Mouse (Mus musculus) cerebellum, adult 8-10 months (tissue): ENCODE measurements around the gene Hist3h2a.
"Not testable (repeated sequence)": the region's sequence is repeated elsewhere in the genome, so short reads cannot be mapped to it uniquely, and the experiment has no call there.

Experiments used
- DNase-seq: peaks from one replicate; pipeline ENCODE4 v3.0.0; 2022

Hist3h2a gene

GRCm38 (mm10) chr11:58948542-58949479, 5.7 kb upstream of the Hist3h2a start, which contains the start of gene Hist3h2ba:
Gene Hist3h2ba (plus strand): TSS chr11:58948920.
- DNase-seq: peak; percentile 88

GRCm38 (mm10) chr11:58949480-58950431, 4.7 kb upstream of the Hist3h2a start:
- DNase-seq: peak; percentile 66

- DNase-seq: no peak
These were observed 3.3 kb upstream of the Hist3h2a start for GRCm38 (mm10) chr11:58951210-58951609.

DNA sequence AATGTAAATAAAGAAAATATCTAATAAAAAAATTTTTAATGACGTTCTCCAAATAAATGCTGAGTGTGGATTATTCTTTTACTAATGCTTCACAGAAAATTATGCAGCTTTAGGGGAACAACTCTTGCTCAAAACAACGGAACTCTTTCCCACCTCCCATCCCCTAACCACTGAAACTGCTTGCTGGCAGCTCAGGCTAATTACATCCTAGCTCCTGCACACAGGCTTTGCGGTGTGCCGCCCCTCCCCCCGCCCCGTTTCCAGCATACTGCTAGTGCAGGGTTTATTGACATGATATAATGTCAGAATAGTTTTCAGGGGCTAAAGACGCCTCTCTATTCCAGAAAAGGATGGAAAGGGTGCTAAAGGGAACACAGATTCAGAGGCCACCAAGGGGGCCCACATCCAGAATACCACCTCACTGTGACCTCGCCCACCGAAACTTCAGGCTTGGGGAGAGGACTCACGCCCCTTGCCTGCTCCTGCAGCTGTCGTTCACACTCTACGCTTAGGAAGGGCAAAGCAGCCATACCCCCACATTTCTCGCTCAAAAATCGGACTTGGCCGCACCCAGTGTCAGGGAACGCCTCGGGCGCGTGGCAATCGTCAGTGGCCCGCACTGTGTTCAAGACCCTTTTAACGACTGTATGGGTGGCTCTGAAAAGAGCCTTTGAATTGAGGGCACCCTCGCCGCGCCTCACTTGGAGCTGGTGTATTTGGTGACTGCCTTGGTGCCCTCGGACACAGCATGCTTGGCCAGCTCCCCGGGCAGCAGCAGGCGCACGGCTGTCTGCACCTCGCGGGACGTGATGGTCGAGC, 925 bp upstream of the Hist3h2a start:
- DNase-seq: no peak

DNA sequence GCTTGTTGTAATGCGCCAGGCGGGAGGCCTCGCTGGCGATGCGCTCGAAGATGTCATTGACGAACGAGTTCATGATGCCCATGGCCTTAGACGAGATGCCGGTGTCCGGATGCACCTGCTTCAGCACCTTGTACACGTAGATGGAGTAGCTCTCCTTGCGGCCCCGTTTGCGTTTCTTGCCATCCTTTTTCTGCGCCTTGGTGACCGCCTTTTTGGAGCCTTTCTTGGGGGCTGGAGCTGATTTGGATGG, 390 bp upstream of the Hist3h2a start:
- DNase-seq: not testable (repeated sequence)

DNA sequence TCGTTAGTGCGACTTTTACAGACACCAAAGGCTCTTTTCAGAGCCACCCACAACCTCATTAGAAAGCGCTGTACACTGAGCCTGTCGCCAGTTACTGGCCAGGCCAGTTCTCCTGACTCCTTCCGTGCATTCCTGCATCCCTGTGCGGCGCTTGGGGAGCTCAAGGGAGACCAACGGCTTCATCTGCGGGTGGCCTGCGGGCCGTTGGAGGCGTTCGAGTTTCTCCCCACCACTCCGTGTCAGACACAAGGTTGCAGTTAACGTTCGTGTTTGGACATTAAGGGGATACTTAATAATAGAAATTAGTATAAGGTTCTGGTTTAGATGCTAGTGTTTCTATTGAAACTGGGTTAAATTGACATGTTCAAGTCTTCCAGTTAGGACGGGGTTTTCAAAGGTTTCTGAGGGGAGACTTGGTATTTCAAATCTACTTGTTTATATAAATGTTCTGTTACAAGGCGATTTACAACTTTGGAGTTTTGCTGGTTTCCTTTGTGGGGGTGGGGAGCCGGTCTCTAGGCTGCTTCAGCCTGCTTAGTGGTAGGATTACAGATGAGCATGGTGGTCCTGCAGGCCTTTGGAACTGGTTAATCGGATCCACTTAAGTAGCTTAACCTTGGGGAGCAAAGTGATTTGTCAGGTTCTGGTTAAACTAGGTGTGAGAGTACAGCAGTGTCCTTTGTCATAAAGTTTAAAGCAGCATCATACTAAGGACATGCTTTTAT, 820 bp downstream of the Hist3h2a start:
- DNase-seq: no peak

DNA sequence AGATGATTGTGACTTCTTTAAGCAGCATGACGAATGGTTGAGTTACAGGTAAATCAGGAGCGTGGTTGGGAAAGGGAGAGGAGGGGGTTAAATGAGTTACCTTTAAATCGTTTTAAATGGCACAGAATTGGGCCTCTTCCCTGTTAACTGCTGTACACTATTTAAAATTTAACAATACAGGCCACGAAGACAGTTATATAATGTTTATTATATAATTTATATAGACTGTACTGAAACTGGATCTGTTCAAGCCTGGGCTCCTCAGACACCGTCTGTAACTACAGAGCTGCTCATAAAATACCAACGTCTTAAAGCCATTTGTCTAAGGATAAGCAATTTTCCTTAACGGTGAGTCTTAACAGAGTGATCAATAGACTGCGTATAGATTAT, 1.4 kb downstream of the Hist3h2a start:
- no peak for DNase-seq

DNA sequence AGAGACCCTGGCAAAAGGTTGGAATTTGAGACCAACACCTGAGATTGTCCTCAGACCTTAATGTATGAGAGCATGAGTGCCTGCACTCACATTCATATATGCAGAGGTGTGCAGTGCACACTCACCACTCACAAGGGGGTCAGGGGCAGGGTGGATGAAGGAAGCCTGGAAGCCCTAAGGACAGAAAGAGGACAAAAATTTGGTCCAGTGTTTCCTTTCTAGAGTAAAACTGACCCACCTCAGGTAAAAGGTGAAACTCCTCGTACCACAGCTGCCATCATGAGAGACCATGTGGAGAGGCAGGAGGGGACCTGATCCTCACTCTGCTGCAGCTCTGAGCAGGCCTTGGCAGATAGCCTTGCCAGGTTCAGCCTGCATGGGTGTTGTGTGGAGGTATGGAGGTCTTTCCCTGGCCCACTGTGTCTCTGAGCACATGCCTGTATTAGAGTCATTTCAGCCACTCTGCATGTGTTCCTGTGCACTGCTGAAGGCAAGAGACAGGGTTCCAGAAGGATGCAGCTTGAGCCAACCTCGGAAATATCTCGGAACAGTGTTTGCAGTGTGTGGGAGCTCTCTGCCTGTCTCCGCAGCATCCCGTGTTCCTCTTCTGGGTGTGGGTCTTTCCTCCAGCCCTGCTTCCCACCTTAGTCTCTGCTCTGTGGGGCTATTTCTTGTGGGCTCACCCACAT, 2.9 kb downstream of the Hist3h2a start:
- DNase-seq: no peak

- DNase-seq: no peak
These were observed 4.1 kb downstream of the Hist3h2a start for GRCm38 (mm10) chr11:58958536-58958935.

DNA sequence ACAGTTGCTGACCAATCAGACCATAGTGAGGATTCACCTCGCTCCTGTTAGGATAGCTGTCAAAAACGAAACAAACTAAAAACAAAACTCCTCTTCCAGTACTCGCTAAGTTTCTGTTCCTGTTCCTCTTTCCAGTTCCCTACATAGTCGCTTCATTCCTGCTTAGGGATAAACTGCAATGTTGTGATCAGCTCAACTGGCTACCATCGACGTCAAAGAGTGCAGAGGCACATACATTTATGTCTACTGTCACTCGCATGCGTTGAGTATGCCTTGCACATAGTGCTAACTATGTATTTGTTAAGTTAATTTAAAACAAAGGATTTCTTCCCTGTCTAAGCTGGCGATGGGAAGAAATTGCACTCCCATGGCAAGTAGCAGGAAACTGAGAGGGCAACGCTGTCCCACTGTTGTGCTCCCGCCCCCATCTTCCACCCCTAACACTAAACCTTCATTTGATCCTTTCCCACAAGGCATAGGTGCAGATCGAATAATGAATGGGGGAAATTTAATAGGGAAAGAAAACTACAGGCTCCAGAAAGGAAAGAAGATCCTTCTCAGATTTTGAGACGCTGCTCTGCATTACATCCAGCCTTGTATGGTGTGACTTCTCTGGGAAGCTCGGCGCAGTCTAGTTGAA, 4.8 kb downstream of the Hist3h2a start:
- DNase-seq: no peak

GRCm38 (mm10) chr11:58959921-58960465, 5.5 kb downstream of the Hist3h2a start:
- DNase-seq: peak; percentile 88

DNA sequence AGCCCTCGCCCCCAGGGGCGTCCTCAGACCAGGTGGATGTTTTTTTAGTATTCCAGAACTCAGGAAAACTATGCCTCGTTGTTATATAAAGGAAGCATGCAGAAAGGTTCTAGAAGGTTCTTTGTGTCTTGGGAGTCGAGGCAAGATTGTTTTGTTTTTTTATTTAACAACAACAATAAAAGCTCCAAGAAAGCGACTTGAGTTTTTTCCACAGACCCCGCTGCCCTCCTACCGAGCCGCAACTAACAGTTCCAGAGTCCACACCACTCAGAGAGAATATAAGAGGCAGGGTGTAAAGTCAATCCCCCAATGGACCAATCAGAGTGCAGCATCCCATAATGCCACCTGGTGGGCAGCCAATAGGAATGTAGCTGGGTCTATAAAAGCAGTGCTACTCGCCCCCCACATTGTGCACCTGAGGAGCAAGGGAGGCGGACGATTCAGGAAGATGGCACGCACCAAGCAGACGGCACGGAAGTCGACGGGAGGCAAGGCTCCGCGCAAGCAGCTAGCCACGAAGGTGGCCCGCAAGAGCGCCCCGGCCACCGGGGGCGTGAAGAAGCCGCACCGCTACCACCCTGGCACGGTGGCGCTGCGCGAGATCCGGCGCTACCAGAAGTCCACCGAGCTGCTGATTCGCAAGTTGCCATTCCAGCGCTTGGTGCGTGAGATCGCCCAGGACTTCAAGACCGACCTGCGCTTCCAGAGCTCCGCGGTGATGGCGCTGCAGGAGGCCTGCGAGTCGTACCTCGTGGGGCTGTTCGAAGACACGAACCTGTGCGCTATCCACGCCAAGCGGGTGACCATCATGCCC, 7.1 kb downstream of the Hist3h2a start:
- DNase-seq: peak; percentile 20

DNA sequence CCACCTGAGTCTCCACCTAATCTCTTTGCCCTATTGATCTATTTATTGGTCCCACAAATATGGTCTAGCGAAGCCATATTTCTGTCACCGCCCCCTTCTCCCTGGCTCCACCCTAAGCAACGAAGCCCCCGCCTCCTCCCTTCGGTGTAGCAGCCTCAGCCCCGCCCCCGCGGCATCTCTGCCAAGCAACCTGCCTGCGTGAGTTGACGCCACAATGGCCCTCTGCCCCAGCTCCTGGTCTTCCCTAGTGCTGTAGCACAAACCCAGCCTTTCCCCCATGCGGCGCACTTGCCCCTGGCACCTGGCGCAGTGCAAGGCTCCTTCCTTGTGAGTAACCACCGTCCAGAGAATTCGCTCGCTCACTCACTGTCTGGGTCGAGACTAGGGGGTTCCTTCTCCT, 9.1 kb downstream of the Hist3h2a start:
- peak; percentile 45 for DNase-seq

DNA sequence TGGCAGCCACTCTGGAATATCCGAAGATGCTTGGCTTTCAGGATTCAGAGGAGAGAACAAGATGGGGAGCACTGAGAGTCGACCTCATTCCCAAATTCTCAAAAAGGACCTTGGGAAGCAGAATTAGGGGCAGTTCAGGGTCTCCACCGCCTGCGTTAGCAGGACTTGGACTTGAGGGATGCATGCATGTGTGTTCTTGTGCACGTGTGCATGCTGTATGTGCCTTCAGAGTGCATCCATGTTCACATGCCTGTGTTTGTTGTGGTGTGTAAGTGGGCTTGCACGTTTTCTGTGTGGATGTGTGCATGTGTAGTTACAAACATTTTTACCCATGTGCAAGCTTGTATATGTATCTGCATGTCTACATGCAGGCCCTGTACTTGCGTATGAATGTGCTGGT, 9.7 kb downstream of the Hist3h2a start:
- DNase-seq: no peak

DNA sequence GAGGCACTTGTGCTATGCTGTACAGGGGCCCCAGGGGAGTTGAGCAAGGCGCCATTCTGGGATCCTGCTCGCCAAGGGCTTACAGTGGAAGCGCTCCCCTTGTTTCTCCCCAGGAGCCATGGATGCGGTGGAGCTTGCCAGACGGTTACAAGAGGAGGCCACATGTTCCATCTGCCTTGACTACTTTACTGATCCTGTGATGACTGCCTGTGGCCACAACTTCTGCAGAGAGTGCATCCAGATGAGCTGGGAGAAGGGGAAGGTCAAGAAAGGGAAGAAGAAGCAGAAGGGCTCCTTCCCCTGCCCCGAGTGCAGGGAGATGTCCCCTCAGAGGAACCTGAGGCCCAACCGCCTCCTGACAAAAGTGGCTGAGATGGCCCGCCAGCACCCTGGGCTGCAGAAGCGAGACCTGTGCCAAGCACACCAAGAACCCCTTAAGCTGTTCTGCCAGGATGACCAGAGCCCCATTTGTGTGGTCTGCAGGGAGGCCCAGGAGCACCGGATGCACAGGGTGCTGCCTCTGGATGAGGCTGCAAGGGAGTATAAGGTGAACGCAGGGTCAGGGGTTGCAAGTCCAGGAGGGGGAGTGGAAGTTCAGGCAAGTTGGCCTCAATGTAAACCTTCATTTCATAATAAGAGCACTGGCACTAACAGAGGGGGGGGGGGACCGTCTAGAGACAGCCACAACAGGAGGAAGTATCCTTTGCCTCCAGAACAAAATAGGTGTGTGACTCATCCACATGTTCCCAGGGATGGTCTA, 10.7 kb downstream of the Hist3h2a start:
- DNase-seq: no peak

DNA sequence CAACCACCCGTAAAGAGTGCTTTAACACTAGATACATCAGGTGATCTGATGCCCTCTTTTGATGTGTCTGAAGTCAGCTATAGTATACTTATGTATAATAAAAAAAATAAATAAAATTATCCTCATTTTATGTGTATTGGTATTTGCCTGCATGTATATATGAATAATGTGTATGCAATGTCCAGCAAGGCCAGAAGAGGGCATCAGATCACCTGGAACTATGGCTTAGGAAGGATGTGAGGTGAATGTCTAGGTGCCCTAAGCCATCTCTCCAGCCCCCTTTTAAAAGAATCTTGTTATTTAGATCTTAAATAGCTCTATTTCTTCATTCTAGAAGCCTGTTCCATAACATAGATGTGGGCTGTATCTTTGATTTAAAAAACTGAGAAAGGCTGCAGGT, 12.9 kb downstream of the Hist3h2a start:
- no peak for DNase-seq

- DNase-seq: no peak
These were observed 14.1 kb downstream of the Hist3h2a start for GRCm38 (mm10) chr11:58968551-58968950.

- no peak for DNase-seq
These were observed 14.5 kb downstream of the Hist3h2a start for GRCm38 (mm10) chr11:58969027-58969426.

GRCm38 (mm10) chr11:58969659-58970058, 15.2 kb downstream of the Hist3h2a start:
- DNase-seq: no peak
